Mouse (Mus musculus) v-Abl transformed pro-B cells (cell line): ENCODE data around the gene Dnajc30.

Experiments used
- in situ Hi-C, 2 experiments: fragments of 400-800 bp; cut with MboI; formaldehyde crosslinking; loops; one replicate each; pipeline ENCODE4 v1.15.1; 2025; ENCODE audit not compliant: unreplicated experiment in 2 of 2

The Dnajc30 gene

GRCm38 (mm10) chr5:135107521-135108501, 43.8 kb downstream of the Dnajc30 start:
- in situ Hi-C loops: loop anchor here in 1 of 2 experiments (10.0 kb wide), 1 partner anchor 183 kb away; no protein-coding TSS in a partner anchor

GRCm38 (mm10) chr5:135109017-135109416, 45.0 kb downstream of the Dnajc30 start:
- in situ Hi-C loops: loop anchor here in 1 of 2 experiments (10.0 kb wide), 1 partner anchor 184 kb away; no protein-coding TSS in a partner anchor

GRCm38 (mm10) chr5:135109426-135109825, 45.4 kb downstream of the Dnajc30 start:
- in situ Hi-C loops: loop anchor here in 1 of 2 experiments (10.0 kb wide), 1 partner anchor 185 kb away; no protein-coding TSS in a partner anchor

GRCm38 (mm10) chr5:135109976-135110375, 46.0 kb downstream of the Dnajc30 start:
- in situ Hi-C loops: loop anchor here (10.0 kb wide), 3 partner anchors 115 to 255 kb away; partner anchors contain the start of gene Nsun5 (in 1 of the 2)

- in situ Hi-C loops: loop anchor here (10.0 kb wide), 2 partner anchors 111 to 251 kb away; partner anchors contain the start of gene Nsun5 (in 1 of the 2)
Observed at GRCm38 (mm10) chr5:135113782-135114181, 49.8 kb downstream of the Dnajc30 start.

GRCm38 (mm10) chr5:135115241-135115640, 51.2 kb downstream of the Dnajc30 start:
- in situ Hi-C loops: loop anchor here (5.0 to 10.0 kb wide), 6 partner anchors 77 to 250 kb away; partner anchors contain the start of genes Nsun5 (in 1 of the 2) and Stx1a (in 1 of the 2)
